Mouse (Mus musculus) small intestine, adult 2 months (tissue): ENCODE measurements around the gene Gm17334. TPM values are rescaled to one million over a fixed set of nuclear protein-coding genes. Genes with fewer than 3 reads are reported as not detected.
A peak's percentile ranks its signal among the peaks of the same experiment; 100 is the strongest.

Experiments
- H3K27ac ChIP-seq: fragments of 200-500 bp; 2 replicates; pipeline ENCODE4 v1.5.1; 2012; ENCODE audit warnings: low read depth, low read length, control low read depth, inconsistent platforms; ENCODE audit not compliant: insufficient read depth
- H3K27me3 ChIP-seq: fragments of 200-500 bp; 2 replicates; pipeline ENCODE4 v1.6.1; 2012; ENCODE audit warnings: mild to moderate bottlenecking, moderate library complexity, low read length, inconsistent platforms; ENCODE audit not compliant: control insufficient read depth, insufficient read depth
- H3K36me3 ChIP-seq: fragments of 200-500 bp; 2 replicates; pipeline ENCODE4 v1.6.1; 2012; ENCODE audit warnings: mild to moderate bottlenecking, low read length, control low read depth, inconsistent platforms; ENCODE audit not compliant: control insufficient read depth, insufficient read depth
- H3K4me1 ChIP-seq: fragments of 200-500 bp; 2 replicates; pipeline ENCODE4 v1.6.1; 2012; ENCODE audit warnings: low read length, inconsistent platforms, mixed read lengths; ENCODE audit not compliant: control insufficient read depth, insufficient read depth, insufficient read length
- H3K4me3 ChIP-seq: fragments of 200-500 bp; 2 replicates; pipeline ENCODE4 v1.5.1; 2012; ENCODE audit warnings: low read depth, mild to moderate bottlenecking, control low read depth, inconsistent platforms, low read length, moderate library complexity
- CTCF ChIP-seq: fragments of 200-500 bp; IDR thresholded peaks from 2 replicates; pipeline ENCODE4 v1.5.1; 2012; ENCODE audit warnings: low read depth, mild to moderate bottlenecking, control low read depth, inconsistent platforms, low read length, moderate library complexity, mixed read lengths; ENCODE audit not compliant: insufficient replicate concordance, insufficient read length; ENCODE audit errors: extremely low read depth
- POLR2A ChIP-seq: fragments of 200-500 bp; IDR thresholded peaks from 2 replicates; pipeline ENCODE4 v1.6.1; 2012; ENCODE audit warnings: low read depth, mild to moderate bottlenecking, control low read depth, inconsistent platforms, low read length, moderate library complexity
- WGBS: fragments of 180-500 bp; shearing (Covaris S2); methylation state at CpG from one replicate; pipeline ENCODE4 v1.1.7; 2018; 5-methylcytosine and 5-hydroxymethylcytosine counted together
- polyA plus RNA-seq: library from polyadenylated mRNA; depleted of rRNA; stranded (reverse); fragments of >200 nt; gene quantifications from 2 replicates; pipeline ENCODE4 v1.2.3, GENCODE M21; 2012

Gene Gm17334
- polyA plus RNA-seq, 1 experiment = 1.6 TPM

GRCm38 (mm10) chr11:53786058-53787031 lies 13.4 kb upstream of the Gm17334 start:
- Histone ChIP-seq H3K27me3 (no peaks in the 10 kb centered on the region), H3K36me3 (no peaks in the 10 kb centered on the region; the same call in 1 of the 2 replicates), H3K4me1 (peaks cover 32% of the 10 kb centered on the region; the same call in 1 of the 2 replicates), H3K27ac (peak overlapping the region; percentile 67), H3K4me3 (no peak overlapping the region)
- WGBS = 80% methylated on average over 13 of the region's 13 CpGs
- TF ChIP-seq CTCF (no peak), POLR2A (no peak)

GRCm38 (mm10) chr11:53785311-53785936 lies 12.4 kb upstream of the Gm17334 start:
- Histone ChIP-seq H3K4me1 (peaks cover 31% of the 10 kb centered on the region; the same call in 1 of the 2 replicates), H3K4me3 (no peak overlapping the region), H3K27me3 (no peaks in the 10 kb centered on the region), H3K27ac (peak overlapping the region; percentile 67), H3K36me3 (peaks cover 5% of the 10 kb centered on the region)
- TF ChIP-seq POLR2A = no peak
- no peak for TF ChIP-seq CTCF
- WGBS = 79% methylated on average over 3 of the region's 3 CpGs

- peaks cover 35% of the 10 kb centered on the region; the same call in 1 of the 2 replicates for H3K4me1 ChIP-seq
- peaks cover 19% of the 10 kb centered on the region for H3K36me3 ChIP-seq
- TF ChIP-seq CTCF (no peak), POLR2A (no peak)
- WGBS = 58% methylated on average over 9 of the region's 9 CpGs
- H3K27ac ChIP-seq = peak overlapping the region; percentile 47
- no peaks in the 10 kb centered on the region for H3K27me3 ChIP-seq
- H3K4me3 ChIP-seq = no peak overlapping the region
These were observed 10.3 kb upstream of the Gm17334 start for GRCm38 (mm10) chr11:53783288-53783687.

GRCm38 (mm10) chr11:53781964-53782363 lies 9.0 kb upstream of the Gm17334 start:
- Histone ChIP-seq H3K27ac (peak overlapping the region; percentile 45), H3K36me3 (peaks cover 31% of the 10 kb centered on the region), H3K27me3 (no peaks in the 10 kb centered on the region), H3K4me1 (peaks cover 34% of the 10 kb centered on the region; the same call in 1 of the 2 replicates), H3K4me3 (no peak overlapping the region)
- 79% methylated on average over 7 of the region's 7 CpGs for WGBS
- no peak for TF ChIP-seq POLR2A

GRCm38 (mm10) chr11:53781201-53781775 lies 8.3 kb upstream of the Gm17334 start:
- TF ChIP-seq CTCF (no peak), POLR2A (no peak)
- H3K4me3 ChIP-seq = no peak overlapping the region
- 79% methylated on average over 4 of the region's 4 CpGs for WGBS
- peaks cover 38% of the 10 kb centered on the region for H3K36me3 ChIP-seq
- peaks cover 34% of the 10 kb centered on the region; the same call in 1 of the 2 replicates for H3K4me1 ChIP-seq
- peak overlapping the region; percentile 45 for H3K27ac ChIP-seq
- H3K27me3 ChIP-seq = no peaks in the 10 kb centered on the region

- Histone ChIP-seq H3K27ac (peak overlapping the region; percentile 76), H3K4me3 (no peak overlapping the region), H3K27me3 (no peaks in the 10 kb centered on the region), H3K4me1 (peaks cover 36% of the 10 kb centered on the region; the same call in 1 of the 2 replicates), H3K36me3 (peaks cover 48% of the 10 kb centered on the region)
- WGBS = 68% methylated on average over 3 of the region's 3 CpGs
- TF ChIP-seq POLR2A (no peak), CTCF (no peak)
These were observed 7.3 kb upstream of the Gm17334 start for GRCm38 (mm10) chr11:53780262-53780661.

GRCm38 (mm10) chr11:53779808-53780207 lies 6.8 kb upstream of the Gm17334 start:
- 16% methylated on average over 2 of the region's 2 CpGs for WGBS
- no peak for TF ChIP-seq CTCF
- no peak for TF ChIP-seq POLR2A
- peaks cover 40% of the 10 kb centered on the region for H3K4me1 ChIP-seq
- no peak overlapping the region for H3K4me3 ChIP-seq
- H3K27me3 ChIP-seq = no peaks in the 10 kb centered on the region
- peaks cover 53% of the 10 kb centered on the region for H3K36me3 ChIP-seq
- peak overlapping the region; percentile 76 for H3K27ac ChIP-seq
